Mouse (Mus musculus): ENCODE measurements around the gene Rreb1.

Rreb1 gene

GRCm38 (mm10) chr13:37855221-37855757 is 77.1 kb downstream of the Rreb1 start:
- DNase-seq = no peak

GRCm38 (mm10) chr13:37855765-37856164 is 77.6 kb downstream of the Rreb1 start:
- DNase-seq = no peak

DNA sequence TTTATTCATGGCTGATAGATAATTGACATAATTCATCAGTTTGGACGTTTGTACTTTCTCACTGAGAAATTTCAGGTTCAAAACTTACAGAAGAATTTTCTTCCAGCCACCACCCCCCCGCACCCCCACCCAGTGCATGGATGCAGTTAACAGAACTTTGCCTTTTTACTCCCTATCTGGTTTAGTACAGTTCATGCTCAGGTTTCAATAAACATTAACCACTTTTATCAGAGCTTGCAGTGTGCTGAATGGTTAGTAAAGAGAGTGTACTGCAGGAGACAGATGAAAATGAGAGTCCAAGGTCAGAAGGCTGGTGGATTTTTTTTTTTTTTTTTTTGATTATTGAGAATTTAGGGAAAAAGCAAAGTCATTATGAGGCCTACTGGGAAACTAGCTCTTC is 78.3 kb downstream of the Rreb1 start:
- DNase-seq = no peak

- peak; percentile 95 for DNase-seq
Observed at GRCm38 (mm10) chr13:37857284-37858065, 79.3 kb downstream of the Rreb1 start.

DNA sequence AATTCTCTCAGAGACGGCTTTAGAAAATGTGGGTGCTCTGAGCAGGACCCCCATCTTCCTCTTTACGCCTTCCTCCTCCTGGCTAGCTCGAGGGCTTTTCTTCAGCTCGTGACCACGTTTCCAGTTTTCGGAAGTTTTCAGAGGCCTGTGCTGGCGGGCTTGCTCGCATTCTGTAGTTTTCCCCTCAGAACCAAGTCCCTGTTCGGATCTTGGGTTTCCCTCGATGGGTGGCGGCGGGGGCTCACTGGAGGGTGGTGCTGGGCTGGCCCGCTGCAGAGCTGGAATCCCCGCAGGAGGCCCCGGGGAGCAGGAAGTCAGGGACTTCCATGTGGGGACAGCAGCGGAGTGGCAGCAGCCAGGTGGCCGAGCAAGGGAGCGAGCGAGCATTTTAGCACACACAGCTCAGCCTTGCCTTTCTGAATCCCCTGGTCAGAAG is 79.9 kb downstream of the Rreb1 start:
- peak; percentile 44 for DNase-seq

DNA sequence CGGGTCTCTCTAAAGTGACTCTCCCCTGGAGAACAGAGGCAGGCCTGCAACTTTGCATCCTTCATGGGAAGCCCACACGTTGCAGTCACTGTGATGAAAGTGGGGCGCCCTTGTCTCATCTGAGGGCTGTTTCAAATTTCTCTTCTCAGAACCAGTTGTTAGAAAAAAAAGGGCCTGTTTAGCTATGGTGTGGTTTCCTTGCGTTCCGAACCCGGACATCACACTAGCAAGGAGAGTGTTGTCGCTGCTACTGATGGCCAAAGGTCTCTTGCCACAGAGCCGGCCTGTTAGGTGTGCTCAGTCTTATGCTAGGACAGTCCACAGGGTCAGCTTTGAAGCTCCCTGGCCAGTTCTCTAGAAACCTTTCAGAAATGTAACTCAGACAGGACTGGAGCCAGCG is 80.3 kb downstream of the Rreb1 start:
- no peak for DNase-seq

GRCm38 (mm10) chr13:37859782-37860181 is 81.6 kb downstream of the Rreb1 start:
- DNase-seq = no peak

DNA sequence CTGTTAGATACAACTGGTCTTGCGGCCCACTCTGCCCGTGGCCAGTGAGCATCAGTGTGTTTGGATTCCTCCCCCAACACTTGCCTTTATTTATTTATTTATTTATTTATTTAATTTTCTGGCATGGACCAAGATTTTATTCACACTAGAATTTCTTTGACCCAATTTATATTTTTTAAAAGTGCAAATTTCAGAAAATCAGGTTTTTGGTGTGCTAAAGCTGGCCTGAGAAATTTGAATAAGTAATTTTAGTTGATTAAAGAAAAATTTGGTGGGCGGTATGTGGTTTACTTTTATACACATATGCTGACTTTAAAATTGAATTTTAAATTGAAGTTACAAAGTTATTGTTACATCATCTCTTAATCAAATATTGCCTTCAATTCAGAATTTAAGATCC is 82.0 kb downstream of the Rreb1 start:
- DNase-seq = no peak

GRCm38 (mm10) chr13:37860789-37861188 is 82.6 kb downstream of the Rreb1 start:
- DNase-seq = no peak

GRCm38 (mm10) chr13:37862492-37862891 is 84.3 kb downstream of the Rreb1 start:
- DNase-seq = no peak

DNA sequence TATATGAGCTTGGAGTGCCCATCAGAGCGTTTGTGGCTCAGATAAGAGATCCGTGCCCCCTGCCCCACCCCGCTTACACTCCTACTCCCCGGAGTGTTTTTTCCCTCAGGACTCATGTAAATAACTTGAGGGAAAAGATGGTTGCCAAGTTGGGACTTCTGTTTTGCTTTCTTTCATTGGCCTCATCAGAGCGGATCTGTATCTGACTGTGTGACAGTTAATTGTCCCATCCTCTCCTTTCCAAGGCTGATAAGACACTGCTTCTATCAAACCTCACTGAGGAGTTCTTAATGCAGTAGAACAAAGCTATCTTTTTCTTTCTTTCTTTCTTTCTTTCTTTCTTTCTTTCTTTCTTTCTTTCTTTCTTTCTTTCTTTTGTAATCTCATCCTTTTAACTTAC is 85.4 kb downstream of the Rreb1 start:
- DNase-seq = no peak

DNA sequence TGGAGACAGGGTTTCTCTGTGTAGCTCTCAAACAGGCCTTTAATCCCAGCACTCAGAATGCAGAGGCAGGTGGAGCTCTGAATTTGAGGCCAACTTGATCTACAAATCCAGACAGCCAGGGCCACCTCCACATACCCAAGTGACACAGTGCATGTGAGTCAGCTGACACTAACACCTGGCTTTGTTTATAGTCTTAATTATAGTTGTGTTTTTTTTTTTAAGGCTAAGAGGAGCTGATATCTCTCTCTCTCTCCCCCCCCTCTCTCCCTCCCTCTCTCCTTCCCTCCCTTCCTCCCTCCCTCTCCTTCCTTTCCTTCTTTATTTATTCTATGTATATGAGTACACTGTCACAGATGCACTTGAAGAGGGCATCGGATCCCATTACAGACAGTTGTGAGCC is 86.5 kb downstream of the Rreb1 start:
- DNase-seq = no peak

GRCm38 (mm10) chr13:37866296-37866695 is 88.1 kb downstream of the Rreb1 start:
- no peak for DNase-seq

- no peak for DNase-seq
Observed at GRCm38 (mm10) chr13:37866846-37867245, 88.6 kb downstream of the Rreb1 start.

GRCm38 (mm10) chr13:37870118-37870908 is 92.1 kb downstream of the Rreb1 start:
- no peak for DNase-seq

GRCm38 (mm10) chr13:37872142-37872835 is 94.1 kb downstream of the Rreb1 start:
- no peak for DNase-seq

GRCm38 (mm10) chr13:37873125-37873891 is 95.1 kb downstream of the Rreb1 start:
- DNase-seq = no peak

GRCm38 (mm10) chr13:37875919-37876318 is 97.7 kb downstream of the Rreb1 start:
- no peak for DNase-seq

GRCm38 (mm10) chr13:37876366-37876765 is 98.2 kb downstream of the Rreb1 start:
- no peak for DNase-seq

- no peak for DNase-seq
Observed at GRCm38 (mm10) chr13:37876836-37877235, 98.6 kb downstream of the Rreb1 start.

DNA sequence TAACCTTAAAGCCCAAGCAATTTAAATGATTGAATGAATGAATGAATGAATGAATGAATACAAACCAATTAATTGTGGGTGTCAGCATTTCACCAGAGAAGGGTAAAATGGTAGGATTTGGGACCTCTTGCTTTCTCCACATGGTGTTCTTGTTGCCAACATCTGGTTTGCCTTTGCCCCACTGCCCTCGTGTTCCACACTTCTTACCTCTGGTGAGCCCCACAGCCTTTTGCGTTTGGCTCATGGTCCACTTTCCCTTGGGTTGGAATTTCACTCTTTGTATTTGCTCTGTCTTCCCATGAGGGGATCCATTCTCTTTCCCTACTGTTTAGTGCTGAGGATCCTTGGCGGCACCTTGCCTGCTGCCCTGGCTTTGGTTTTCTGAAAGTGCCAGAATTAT is 99.0 kb downstream of the Rreb1 start:
- DNase-seq = no peak

- no peak for DNase-seq
Observed at GRCm38 (mm10) chr13:37878918-37879331, 100.7 kb downstream of the Rreb1 start.
